Mouse (Mus musculus): ENCODE measurements around the gene Abca6.

GRCm38 (mm10) chr11:110288423-110288822 lies 36.8 kb upstream of the Abca6 start:
- TF ChIP-seq POLR2A (IDR thresholded peaks at IDR 0.05; ENCODE audit: borderline replicate concordance, control insufficient read depth, low read depth, low read length), result no peak
- no peak for TF ChIP-seq CTCF (IDR thresholded peaks at IDR 0.05; ENCODE audit: control insufficient read depth, insufficient read depth, low read length)

Data from bone marrow, adult 2 months (tissue).